Mouse (Mus musculus): ENCODE data around the gene Gck.

GRCm38 (mm10) chr11:5973151-5973550 is 23.3 kb upstream of the Gck start:
- no peak for TF ChIP-seq GATA1 (IDR thresholded peaks at IDR 0.05; ENCODE audit: borderline replicate concordance, low read length)
- TF ChIP-seq FLI1 (IDR thresholded peaks at IDR 0.05; ENCODE audit: low read length), result no peak
